Mouse (Mus musculus) C2C12 (cell line): ENCODE results near the gene Minos1.

Experiments
- CEBPB ChIP-seq: IDR thresholded peaks from one replicate; pipeline ENCODE4 v1.6.1; 2011; ENCODE audit warnings: low read depth, mild to moderate bottlenecking, control low read depth, moderate library complexity
- CTCF ChIP-seq: IDR thresholded peaks from one replicate; pipeline ENCODE4 v1.5.1; 2011; ENCODE audit not compliant: control insufficient read depth, insufficient read depth, insufficient read length
- FOSL1 ChIP-seq: IDR thresholded peaks from one replicate; pipeline ENCODE4 v1.8.0; 2011; ENCODE audit warnings: mild to moderate bottlenecking, low read length; ENCODE audit not compliant: poor library complexity, insufficient read depth, severe bottlenecking
- MAX ChIP-seq: IDR thresholded peaks from one replicate; pipeline ENCODE4 v1.6.1; 2011; ENCODE audit warnings: mild to moderate bottlenecking, control low read depth
- MYOD1 ChIP-seq: IDR thresholded peaks from one replicate; pipeline ENCODE4 v1.6.1; 2011; ENCODE audit warnings: low read depth; ENCODE audit not compliant: control insufficient read depth, insufficient read length
- MYOG ChIP-seq: IDR thresholded peaks from one replicate; pipeline ENCODE4 v1.6.1; 2011; ENCODE audit not compliant: control insufficient read depth, insufficient read length; ENCODE audit errors: extremely low read depth
- USF1 ChIP-seq: IDR thresholded peaks from one replicate; pipeline ENCODE4 v1.6.1; 2011; ENCODE audit warnings: low read depth, mild to moderate bottlenecking, control low read depth, moderate library complexity

GRCm38 (mm10) chr4:139091066-139091465, 39.8 kb downstream of the Minos1 start:
- TF ChIP-seq USF1: no peak
- no peak for TF ChIP-seq MYOD1
- no peak for TF ChIP-seq CTCF
- no peak for TF ChIP-seq CEBPB
- TF ChIP-seq MAX: no peak
- no peak for TF ChIP-seq MYOG
- no peak for TF ChIP-seq FOSL1
